Mouse (Mus musculus) retina, postnatal 7 days (tissue): ENCODE measurements around the gene Inf2.

ENCODE experiments used
- DNase-seq: peaks from one replicate; pipeline ENCODE4 v3.0.0-alpha.2; 2012; ENCODE audit warnings: low read depth, low spot score

Inf2 gene

DNA sequence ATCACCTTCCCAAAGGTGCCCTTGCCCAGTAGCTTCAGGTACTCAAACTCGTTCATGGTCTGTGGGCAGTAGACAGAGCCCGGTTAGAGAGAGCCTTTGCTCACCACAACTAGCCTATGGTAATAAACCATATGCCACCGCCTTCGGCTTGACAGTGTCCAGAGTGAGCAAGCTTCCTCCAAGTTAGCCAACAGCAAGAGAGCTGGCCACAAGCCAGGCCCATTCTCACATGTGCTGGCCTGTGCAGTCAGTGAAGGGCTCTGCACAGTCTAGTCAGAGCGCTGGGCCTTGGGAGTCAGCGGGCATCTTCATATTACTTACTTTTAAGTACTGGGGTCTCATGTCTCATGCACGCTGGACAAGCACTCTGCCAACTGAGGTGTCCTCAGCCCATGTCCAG lies 70.0 kb downstream of the Inf2 start:
- no peak for DNase-seq

DNA sequence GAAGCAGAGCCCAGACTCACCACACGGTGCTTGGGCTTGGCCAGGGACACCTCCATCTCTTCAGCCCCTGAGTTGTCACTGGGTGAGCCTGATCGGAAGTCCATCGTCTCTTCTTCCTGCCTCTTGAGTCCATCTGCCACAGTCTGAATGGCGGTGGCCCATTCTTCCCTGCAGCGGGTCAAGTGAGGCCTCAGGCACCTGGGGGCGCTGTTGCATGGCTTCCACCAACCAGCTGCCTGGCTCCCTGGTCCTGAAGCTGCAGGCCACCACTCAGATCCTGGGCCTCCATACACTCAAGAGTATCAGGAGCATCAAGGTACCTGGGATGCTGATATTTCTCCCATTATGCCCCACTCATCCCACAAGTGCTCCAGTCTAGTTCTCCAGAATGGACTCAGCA lies 70.5 kb downstream of the Inf2 start:
- DNase-seq, result no peak

DNA sequence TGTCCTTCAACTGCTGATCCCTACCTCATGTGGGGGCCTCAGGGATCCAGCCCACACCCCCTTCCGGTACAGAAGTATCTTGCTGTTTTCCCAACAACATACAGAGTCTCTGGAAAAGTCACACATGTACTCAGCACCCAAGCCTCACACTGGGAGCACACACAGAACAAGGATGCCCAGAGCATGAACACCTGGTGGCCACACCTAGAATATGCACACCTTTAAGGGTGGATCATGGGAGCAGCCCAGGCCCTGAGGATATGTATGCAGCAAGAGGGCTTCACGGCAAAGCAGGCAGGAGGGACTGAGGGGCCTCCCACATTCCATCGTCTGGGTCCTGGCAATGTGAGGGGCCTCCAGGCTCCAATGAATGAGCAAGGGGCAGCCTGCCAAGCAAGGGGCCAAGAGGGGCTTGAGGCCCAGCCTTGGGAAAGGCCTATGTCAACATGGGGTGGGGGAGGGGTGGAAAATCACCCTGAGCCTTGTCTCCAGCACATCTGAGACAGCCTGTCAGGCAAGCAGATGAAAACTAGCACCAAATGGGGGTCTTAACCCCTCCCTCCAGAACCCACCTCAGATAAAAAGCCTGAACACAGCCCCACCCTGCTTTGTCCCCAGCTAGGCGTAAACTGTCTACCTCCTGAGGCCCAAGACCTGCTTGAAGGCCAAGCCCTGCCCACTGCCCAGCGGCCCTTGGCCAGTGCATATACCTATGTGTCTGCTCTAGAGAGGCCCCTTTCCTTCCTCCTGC lies 72.2 kb downstream of the Inf2 start:
- DNase-seq, result no peak

DNA sequence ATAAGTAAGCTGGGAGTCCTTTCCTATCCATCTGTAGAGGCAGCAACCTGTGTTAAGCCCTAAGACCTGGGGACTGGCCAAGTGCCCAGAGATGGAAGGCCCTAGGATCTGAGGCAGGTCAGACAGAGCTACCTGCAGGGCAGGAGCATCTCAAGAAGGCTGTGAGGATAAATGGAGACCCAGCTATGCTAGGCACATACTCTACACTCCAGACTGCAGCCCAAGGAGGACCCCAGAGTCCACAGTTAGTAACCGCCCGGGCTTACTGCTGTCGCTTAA lies 72.7 kb downstream of the Inf2 start:
- no peak for DNase-seq

DNA sequence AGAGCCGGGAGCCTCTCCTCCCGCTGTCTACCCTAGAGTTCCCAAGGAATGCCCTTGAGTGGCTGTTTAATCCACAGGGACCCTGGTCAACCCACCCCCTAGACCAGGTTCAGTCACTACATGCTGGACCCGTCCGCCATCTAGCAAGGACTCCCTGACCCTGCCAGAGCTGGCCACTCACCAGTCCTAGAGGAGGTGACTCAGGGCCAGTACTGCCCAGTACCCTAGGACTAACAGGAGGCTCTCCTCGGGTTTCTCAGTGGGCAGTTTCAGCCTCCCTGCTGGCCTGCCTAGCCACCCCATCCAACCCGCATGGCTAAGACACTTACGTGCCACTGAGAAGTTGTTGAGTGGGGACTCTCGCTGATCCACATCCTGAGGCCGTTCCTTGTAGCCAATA lies 73.3 kb downstream of the Inf2 start:
- no peak for DNase-seq

- DNase-seq, result no peak
These were observed 74.7 kb downstream of the Inf2 start for GRCm38 (mm10) chr12:112663303-112663702.

- DNase-seq, result no peak
These were observed 75.1 kb downstream of the Inf2 start for GRCm38 (mm10) chr12:112663716-112664115.

GRCm38 (mm10) chr12:112664124-112664523 lies 75.5 kb downstream of the Inf2 start:
- no peak for DNase-seq

- DNase-seq, result no peak
These were observed 76.1 kb downstream of the Inf2 start for GRCm38 (mm10) chr12:112664656-112665055.
